Mouse (Mus musculus) embryonic facial prominence, embryonic 11.5 days (tissue): ENCODE data around the gene Vps35l. TPM values are rescaled to one million over a fixed set of nuclear protein-coding genes. Genes with fewer than 3 reads are reported as not detected.

Source experiments
- ATAC-seq: fragments of 200-750 bp; cut with Nextera tagmentation; replicated peaks from 2 replicates; pipeline ENCODE4 v1.8.0; 2017; ENCODE audit warnings: low read depth; ENCODE audit not compliant: insufficient number of reproducible peaks, low FRiP score, low TSS enrichment
- DNase-seq: peaks from one replicate; pipeline ENCODE4 v3.0.0-alpha.2; 2015; ENCODE audit warnings: low spot score
- H3K27ac ChIP-seq: fragments of 300-500 bp; sonication (generic); replicated peaks from 2 replicates; pipeline ENCODE4 v1.5.1; 2014; ENCODE audit warnings: mild to moderate bottlenecking, low read depth, low read length, control low read depth
- H3K27me3 ChIP-seq: fragments of 300-500 bp; sonication (generic); 2 replicates; pipeline ENCODE4 v1.6.1; 2014; ENCODE audit warnings: mild to moderate bottlenecking, low read length, moderate library complexity, mixed read lengths; ENCODE audit not compliant: control insufficient read depth, insufficient read depth
- H3K36me3 ChIP-seq: fragments of 300-500 bp; sonication (generic); replicated peaks from 2 replicates; pipeline ENCODE4 v1.6.1; 2014; ENCODE audit warnings: low read depth, mild to moderate bottlenecking, low read length, moderate library complexity, mixed read lengths; ENCODE audit not compliant: control insufficient read depth, insufficient read depth
- H3K4me1 ChIP-seq: fragments of 300-500 bp; sonication (generic); 2 replicates; pipeline ENCODE4 v1.6.1; 2014; ENCODE audit warnings: low read length, mixed read lengths; ENCODE audit not compliant: control insufficient read depth, insufficient read depth
- H3K4me2 ChIP-seq: fragments of 300-500 bp; sonication (generic); 2 replicates; pipeline ENCODE4 v1.6.1; 2014; ENCODE audit warnings: low read depth, mild to moderate bottlenecking, control low read depth, low read length, moderate library complexity
- H3K4me3 ChIP-seq: fragments of 300-500 bp; sonication (generic); 2 replicates; pipeline ENCODE4 v1.5.1; 2014; ENCODE audit warnings: low read depth, low read length, control low read depth
- H3K9ac ChIP-seq: fragments of 300-500 bp; sonication (generic); replicated peaks from 2 replicates; pipeline ENCODE4 v1.6.1; 2014; ENCODE audit warnings: mild to moderate bottlenecking, control low read depth, low read length
- H3K9me3 ChIP-seq: fragments of 300-500 bp; sonication (generic); replicated peaks from 2 replicates; pipeline ENCODE4 v1.6.1; 2016; ENCODE audit warnings: mild to moderate bottlenecking, low read length, inconsistent platforms, mixed read lengths; ENCODE audit not compliant: control insufficient read depth
- WGBS: fragments of 180-500 bp; shearing (Covaris S2); extraction: QIAGEN DNeasy Blood & Tissue Kit; methylation state at CpG from one replicate; pipeline ENCODE4 v1.1.7; 2014; 5-methylcytosine and 5-hydroxymethylcytosine counted together
- polyA plus RNA-seq: library from polyadenylated mRNA; unstranded; fragments of >200 nt; fragmentation: Nextera tagmentation; extraction: Ambion mirVana; gene quantifications from 2 replicates; pipeline ENCODE4 v1.2.1, GENCODE M21; 2014

The Vps35l gene
- polyA plus RNA-seq, 1 experiment from 2014 or later = 79.5 TPM

- ATAC-seq (no peak), DNase-seq (no peak)
- Histone ChIP-seq H3K27me3 (no peaks in the 10 kb centered on the region), H3K4me1 (no peaks in the 10 kb centered on the region), H3K36me3 (no peaks in the 10 kb centered on the region), H3K4me3 (no peak overlapping the region), H3K9ac (no peak overlapping the region), H3K27ac (no peak overlapping the region), H3K4me2 (no peak overlapping the region), H3K9me3 (no peaks in the 10 kb centered on the region)
- WGBS = 89% methylated on average over 6 of the region's 6 CpGs
These were observed 46.1 kb downstream of the Vps35l start for GRCm38 (mm10) chr7:118786091-118786490.

- ATAC-seq = no peak
- H3K4me2 ChIP-seq = no peak overlapping the region
These were observed 47.3 kb downstream of the Vps35l start for GRCm38 (mm10) chr7:118787326-118787725.

GRCm38 (mm10) chr7:118788481-118788880 is 48.5 kb downstream of the Vps35l start:
- Histone ChIP-seq H3K36me3 (no peaks in the 10 kb centered on the region), H3K27ac (no peak overlapping the region), H3K9me3 (no peaks in the 10 kb centered on the region), H3K4me2 (no peak overlapping the region), H3K4me1 (no peaks in the 10 kb centered on the region), H3K4me3 (no peak overlapping the region), H3K27me3 (no peaks in the 10 kb centered on the region), H3K9ac (no peak overlapping the region)
- WGBS = 62% methylated on average over 7 of the region's 7 CpGs
- no peak for DNase-seq
- no peak for ATAC-seq

More at GRCm38 (mm10) chr7:118787326-118787725, 47.3 kb downstream of the Vps35l start:
- Histone ChIP-seq H3K4me1 (no peaks in the 10 kb centered on the region), H3K9ac (no peak overlapping the region), H3K4me3 (no peak overlapping the region), H3K27ac (no peak overlapping the region), H3K9me3 (no peaks in the 10 kb centered on the region), H3K27me3 (no peaks in the 10 kb centered on the region), H3K36me3 (no peaks in the 10 kb centered on the region)
- WGBS = 96% methylated on average over 5 of the region's 5 CpGs
- DNase-seq = no peak

GRCm38 (mm10) chr7:118790292-118790691 is 50.3 kb downstream of the Vps35l start:
- H3K4me2 ChIP-seq = no peak overlapping the region
- no peaks in the 10 kb centered on the region for H3K4me1 ChIP-seq
- DNase-seq = no peak
- no peak for ATAC-seq
- H3K27ac ChIP-seq = no peak overlapping the region
- no peaks in the 10 kb centered on the region; the same call in 1 of the 2 replicates for H3K36me3 ChIP-seq
- no peak overlapping the region for H3K9ac ChIP-seq
- H3K4me3 ChIP-seq = no peak overlapping the region
- H3K27me3 ChIP-seq = no peaks in the 10 kb centered on the region
- H3K9me3 ChIP-seq = no peaks in the 10 kb centered on the region
- 83% methylated on average over 5 of the region's 5 CpGs for WGBS

GRCm38 (mm10) chr7:118793899-118794298 is 53.9 kb downstream of the Vps35l start:
- H3K4me2 ChIP-seq = no peak overlapping the region
- no peaks in the 10 kb centered on the region for H3K27me3 ChIP-seq
- no peaks in the 10 kb centered on the region for H3K4me1 ChIP-seq
- no peaks in the 10 kb centered on the region for H3K9me3 ChIP-seq
- no peak overlapping the region for H3K27ac ChIP-seq
- H3K4me3 ChIP-seq = no peak overlapping the region
- DNase-seq (no peak), ATAC-seq (no peak)
- no peaks in the 10 kb centered on the region; the same call in 1 of the 2 replicates for H3K36me3 ChIP-seq
- 88% methylated on average over 8 of the region's 8 CpGs for WGBS
- no peak overlapping the region for H3K9ac ChIP-seq

GRCm38 (mm10) chr7:118795779-118796178 is 55.8 kb downstream of the Vps35l start:
- no peak overlapping the region for H3K27ac ChIP-seq
- H3K4me2 ChIP-seq = no peak overlapping the region
- no peaks in the 10 kb centered on the region for H3K4me1 ChIP-seq
- H3K9ac ChIP-seq = no peak overlapping the region
- H3K36me3 ChIP-seq = no peaks in the 10 kb centered on the region; the same call in none of the 2 replicates
- DNase-seq (no peak), ATAC-seq (no peak)
- H3K4me3 ChIP-seq = no peak overlapping the region
- H3K9me3 ChIP-seq = no peaks in the 10 kb centered on the region
- no peaks in the 10 kb centered on the region for H3K27me3 ChIP-seq
- 95% methylated on average over 8 of the region's 8 CpGs for WGBS

- no peak for ATAC-seq
- no peaks in the 10 kb centered on the region for H3K4me1 ChIP-seq
- WGBS = 93% methylated on average over 9 of the region's 9 CpGs
These were observed 56.8 kb downstream of the Vps35l start for GRCm38 (mm10) chr7:118796838-118797237.

GRCm38 (mm10) chr7:118797600-118797999 is 57.6 kb downstream of the Vps35l start:
- Histone ChIP-seq H3K27me3 (no peaks in the 10 kb centered on the region), H3K27ac (no peak overlapping the region), H3K4me3 (no peak overlapping the region), H3K4me2 (no peak overlapping the region), H3K36me3 (no peaks in the 10 kb centered on the region; the same call in none of the 2 replicates), H3K4me1 (no peaks in the 10 kb centered on the region), H3K9ac (no peak overlapping the region), H3K9me3 (no peaks in the 10 kb centered on the region)
- ATAC-seq = no peak
- whole genome bisulfite sequencing = 76% methylated on average over 7 of the region's 7 CpGs
- no peak for DNase-seq

More at GRCm38 (mm10) chr7:118796838-118797237, 56.8 kb downstream of the Vps35l start:
- Histone ChIP-seq H3K9me3 (no peaks in the 10 kb centered on the region), H3K36me3 (no peaks in the 10 kb centered on the region; the same call in none of the 2 replicates), H3K9ac (no peak overlapping the region), H3K27ac (no peak overlapping the region), H3K4me3 (no peak overlapping the region), H3K27me3 (no peaks in the 10 kb centered on the region), H3K4me2 (no peak overlapping the region)
- DNase-seq = no peak
